Comparison of ENCODE assay signal across 9 mouse cellular contexts in genomic region chr10:95729890-95730289, GRCm38 (mm10). TPM values are rescaled to one million over a fixed set of nuclear protein-coding genes. Genes with fewer than 3 reads are reported as not detected.
DNase-seq lines count a peak whose midpoint lies in the region; ATAC-seq and TF ChIP-seq lines count a peak whose summit lies in the region.
"Had no signal": no experiment of that assay in that cellular context is flagged by ENCODE, and none has a peak within 500 bp of the region (broad histone marks: within the 10 kb centered on the region; RNA-seq: fewer than 3 reads in every experiment).

No protein-coding gene starts in this region.

- H3K9me3 ChIP-seq in stomach, embryonic 14.5 days (ENCODE audit: control insufficient read depth, low read depth, low read length): no peaks in the 10 kb centered on the region
- no peaks in the 10 kb centered on the region for H3K9me3 ChIP-seq in stomach, postnatal 0 days (ENCODE audit: control insufficient read depth, low read length)
- H3K9me3 ChIP-seq in hindbrain, embryonic 13.5 days: no peaks in the 10 kb centered on the region
- H3K9me3 ChIP-seq in limb, embryonic 10.5 days (replicated peaks): no peaks in the 10 kb centered on the region; the same call in 1 of the 2 replicates

- H3K27me3 ChIP-seq in stomach, embryonic 14.5 days (ENCODE audit: control insufficient read depth, insufficient read depth, low read length): no peaks in the 10 kb centered on the region
- H3K27me3 ChIP-seq in stomach, postnatal 0 days (ENCODE audit: control insufficient read depth, insufficient read depth, low read length): no peaks in the 10 kb centered on the region
- H3K27me3 ChIP-seq in hindbrain, embryonic 13.5 days: no peaks in the 10 kb centered on the region
- H3K27me3 ChIP-seq in limb, embryonic 10.5 days (ENCODE audit: low read depth, poor library complexity, severe bottlenecking): no peaks in the 10 kb centered on the region

- TF ChIP-seq CTCF in stomach, postnatal 0 days (IDR thresholded peaks at IDR 0.05; ENCODE audit: low read depth): no peak

- H3K4me1 ChIP-seq in stomach, embryonic 14.5 days (ENCODE audit: control insufficient read depth, insufficient read depth, low read length): peaks cover 8% of the 10 kb centered on the region; the same call in 1 of the 2 replicates
- H3K4me1 ChIP-seq in stomach, postnatal 0 days (replicated peaks; ENCODE audit: control insufficient read depth, insufficient read depth): peaks cover 2% of the 10 kb centered on the region; the same call in 1 of the 2 replicates
- peaks cover 4% of the 10 kb centered on the region; the same call in 1 of the 2 replicates for H3K4me1 ChIP-seq in hindbrain, embryonic 13.5 days (replicated peaks)
- peaks cover 32% of the 10 kb centered on the region for H3K4me1 ChIP-seq in limb, embryonic 10.5 days

- H3K27ac ChIP-seq in stomach, embryonic 14.5 days (ENCODE audit: low read length): no peak overlapping the region
- H3K27ac ChIP-seq in stomach, postnatal 0 days (replicated peaks): no peak overlapping the region
- peak overlapping the region; percentile 18; the same call in 1 of the 2 replicates for H3K27ac ChIP-seq in hindbrain, embryonic 13.5 days
- peak overlapping the region; percentile 68 for H3K27ac ChIP-seq in limb, embryonic 10.5 days

- DNase-seq in stomach, postnatal 0 days (ENCODE audit: low spot score): no peak
- peak; percentile 79 for DNase-seq in limb, embryonic 10.5 days (ENCODE audit: low spot score)
- peak; percentile 66 for DNase-seq in yolk sac, embryonic 10.5 days (ENCODE audit: low spot score)
- no peak for DNase-seq in right cerebral cortex, adult 2 months (ENCODE audit: low spot score in 2 of 2)
- DNase-seq in right cerebral cortex, postnatal 25 days: no peak

- H3K4me2 ChIP-seq in stomach, embryonic 14.5 days (replicated peaks; ENCODE audit: low read depth, low read length): no peak overlapping the region
- no peak overlapping the region for H3K4me2 ChIP-seq in stomach, postnatal 0 days (replicated peaks; ENCODE audit: low read depth)
- no peak overlapping the region for H3K4me2 ChIP-seq in hindbrain, embryonic 13.5 days

- H3K9ac ChIP-seq in stomach, embryonic 14.5 days (replicated peaks; ENCODE audit: low read depth, low read length): no peak overlapping the region
- H3K9ac ChIP-seq in stomach, postnatal 0 days (ENCODE audit: low read length): no peak overlapping the region
- no peak overlapping the region for H3K9ac ChIP-seq in hindbrain, embryonic 13.5 days

- no peaks in the 10 kb centered on the region for H3K36me3 ChIP-seq in stomach, embryonic 14.5 days (ENCODE audit: control insufficient read depth, insufficient read depth, low read length)
- H3K36me3 ChIP-seq in stomach, postnatal 0 days (ENCODE audit: control insufficient read depth, insufficient read depth, low read length): no peaks in the 10 kb centered on the region
- H3K36me3 ChIP-seq in hindbrain, embryonic 13.5 days: no peaks in the 10 kb centered on the region
- H3K36me3 ChIP-seq in limb, embryonic 10.5 days: no peaks in the 10 kb centered on the region

- WGBS in stomach, embryonic 14.5 days: 22% methylated on average over 9 of the region's 9 CpGs
- 19% methylated on average over 9 of the region's 9 CpGs for WGBS in stomach, postnatal 0 days
- WGBS in hindbrain, embryonic 13.5 days: 25% methylated on average over 9 of the region's 9 CpGs
- 16% methylated on average over 9 of the region's 9 CpGs for WGBS in limb, embryonic 10.5 days

- H3K4me3 ChIP-seq in stomach, embryonic 14.5 days (ENCODE audit: low read depth, low read length): no peak overlapping the region
- H3K4me3 ChIP-seq in stomach, postnatal 0 days (ENCODE audit: low read depth, low read length): no peak overlapping the region
- no peak overlapping the region for H3K4me3 ChIP-seq in hindbrain, embryonic 13.5 days
- no peak overlapping the region for H3K4me3 ChIP-seq in limb, embryonic 10.5 days

- no peak for TF ChIP-seq EP300 in stomach, postnatal 0 days (optimal IDR thresholded peaks at IDR 0.05)

- ATAC-seq in stomach, embryonic 14.5 days (ENCODE audit: insufficient number of reproducible peaks, insufficient read depth, low FRiP score, low read depth): peak; percentile 79; the same call in 1 of the 2 replicates
- no peak for ATAC-seq in stomach, postnatal 0 days (ENCODE audit: low FRiP score, low TSS enrichment)
- peak; percentile 75 for ATAC-seq in hindbrain, embryonic 13.5 days (ENCODE audit: low FRiP score)
- no peak for ATAC-seq in megakaryocyte-erythroid progenitor cell, adult 5-6 weeks (replicated peaks; ENCODE audit: low FRiP score, low TSS enrichment, poor library complexity, severe bottlenecking)

RNA-seq across cellular contexts. Expression of gene Anapc15-ps, which starts 56.6 kb away (rescaled TPM):
- polyA plus RNA-seq in stomach, embryonic 14.5 days (2014; fragmentation: Nextera tagmentation; extraction: Ambion mirVana): not detected in 2 replicates
- not detected in 2 replicates for polyA plus RNA-seq in stomach, postnatal 0 days (2015; fragmentation: Nextera tagmentation; extraction: Ambion mirVana)
- not detected in 2 replicates for polyA plus RNA-seq in hindbrain, embryonic 13.5 days (2015; fragmentation: Nextera tagmentation; extraction: Ambion mirVana)
- not detected in 2 replicates for polyA plus RNA-seq in limb, embryonic 10.5 days (2016; fragmentation: Nextera tagmentation; extraction: Ambion mirVana)
- not detected in 2 replicates for total RNA-seq in megakaryocyte-erythroid progenitor cell, adult 5-6 weeks (2014; fragmentation: Nextera tagmentation)
- 0.56 and 1.1 TPM in 2 replicates for total RNA-seq in megakaryocyte-erythroid progenitor cell, adult 5-6 weeks (2017)
- polyA plus RNA-seq: thymus, postnatal 0 days had no signal

Comparison
In these comparisons a context has a peak if more than half of its experiments do, and no peak if none do; other contexts are left out.
1. ATAC-seq: peak in stomach, embryonic 14.5 days (single experiment) and hindbrain, embryonic 13.5 days (single experiment); none in stomach, postnatal 0 days (single experiment) and megakaryocyte-erythroid progenitor cell, adult 5-6 weeks (single experiment).
2. H3K27ac ChIP-seq: peak in hindbrain, embryonic 13.5 days (single experiment) and limb, embryonic 10.5 days (single experiment); none in stomach, embryonic 14.5 days (single experiment) and stomach, postnatal 0 days (single experiment).
3. DNase-seq: peak in limb, embryonic 10.5 days (single experiment) and yolk sac, embryonic 10.5 days (single experiment); none in stomach, postnatal 0 days (single experiment), right cerebral cortex, adult 2 months (0 of 2) and right cerebral cortex, postnatal 25 days (single experiment).